Mouse (Mus musculus) CH12.LX (cell line): ENCODE measurements at regions not wholly inside any gene's neighbourhood (a gene's known extent, or its start where the extent isn't known, plus 50 kb on each side); places are given as distances from the start of the nearest gene placed in this dataset.

Experiments used
- CTCF ChIP-seq, 2 experiments: IDR thresholded peaks in 1 of 2; conservative IDR thresholded peaks in 1 of 2; 2 replicates each; pipeline ENCODE4 v1.5.1; 2011 to 2012; ENCODE audit warnings: low read depth in 2 of 2, low read length in 2 of 2, improper control_type of control experiment in 1 of 2, inconsistent platforms in 1 of 2, mild to moderate bottlenecking in 1 of 2, moderate library complexity in 1 of 2
- ELF1 ChIP-seq: IDR thresholded peaks from 2 replicates; pipeline ENCODE4 v1.6.1; 2014; ENCODE audit warnings: low read depth, mild to moderate bottlenecking, inconsistent platforms, low read length, improper control_type of control experiment
- EP300 ChIP-seq: IDR thresholded peaks from 2 replicates; pipeline ENCODE4 v1.6.1; 2011; ENCODE audit warnings: low read length, improper control_type of control experiment
- GABPA ChIP-seq: IDR thresholded peaks from 2 replicates; pipeline ENCODE4 v1.6.1; 2012; ENCODE audit warnings: low read depth, low read length, improper control_type of control experiment, inconsistent platforms; ENCODE audit not compliant: insufficient replicate concordance
- MAFK ChIP-seq: IDR thresholded peaks from 2 replicates; pipeline ENCODE4 v1.6.1; 2011; ENCODE audit warnings: low read length, improper control_type of control experiment; ENCODE audit not compliant: insufficient replicate concordance
- MAZ ChIP-seq: IDR thresholded peaks from 2 replicates; pipeline ENCODE4 v1.6.1; 2012; ENCODE audit warnings: low read depth, mild to moderate bottlenecking, inconsistent platforms, low read length, improper control_type of control experiment, moderate library complexity
- POLR2A ChIP-seq: IDR thresholded peaks from 2 replicates; pipeline ENCODE4 v1.6.1; 2011; ENCODE audit warnings: low read depth, mild to moderate bottlenecking, improper control_type of control experiment, low read length
- POLR2AphosphoS2 ChIP-seq: IDR thresholded peaks from 2 replicates; pipeline ENCODE4 v1.6.1; 2011; ENCODE audit warnings: low read depth, low read length, improper control_type of control experiment
- SIN3A ChIP-seq: IDR thresholded peaks from 2 replicates; pipeline ENCODE4 v1.6.1; 2012; ENCODE audit warnings: low read length, improper control_type of control experiment, inconsistent platforms
- SMC3 ChIP-seq: IDR thresholded peaks from 2 replicates; pipeline ENCODE4 v1.6.1; 2011; ENCODE audit warnings: low read depth, low read length, improper control_type of control experiment
- UBTF ChIP-seq: IDR thresholded peaks from 2 replicates; pipeline ENCODE4 v1.6.1; 2012; ENCODE audit warnings: low read depth, mild to moderate bottlenecking, inconsistent platforms, low read length, improper control_type of control experiment, moderate library complexity
- USF1 ChIP-seq: IDR thresholded peaks from 2 replicates; pipeline ENCODE4 v1.6.1; 2014; ENCODE audit warnings: low read depth, mild to moderate bottlenecking, inconsistent platforms, low read length, improper control_type of control experiment
- USF2 ChIP-seq: conservative IDR thresholded peaks from 2 replicates; pipeline ENCODE4 v1.6.1; 2011; ENCODE audit warnings: low read depth, low read length, improper control_type of control experiment
- ZNF384 ChIP-seq: IDR thresholded peaks from 2 replicates; pipeline ENCODE4 v1.6.1; 2012; ENCODE audit warnings: low read depth, low read length, improper control_type of control experiment, inconsistent platforms

DNA sequence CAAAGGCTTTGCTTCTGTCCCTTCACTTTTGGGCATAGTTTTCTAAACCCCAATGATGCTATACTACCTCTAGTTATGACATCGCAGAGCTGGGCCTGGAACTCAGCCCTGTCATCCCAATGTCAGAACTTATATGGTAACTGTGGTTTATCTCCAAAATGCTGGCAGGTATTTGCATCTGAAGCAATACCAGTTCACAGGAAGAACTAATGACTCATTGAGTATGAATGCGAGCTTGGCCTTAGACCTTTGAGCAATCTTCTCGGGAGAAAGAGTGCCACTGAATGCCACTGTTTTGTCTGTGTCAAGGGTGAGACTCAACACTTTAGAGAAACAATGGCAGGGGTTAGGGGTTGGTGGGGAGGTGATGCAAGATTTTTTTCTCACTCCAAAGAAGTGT lies 86.6 kb upstream of the Ptprk start:
- TF ChIP-seq CTCF (conservative IDR thresholded peaks at IDR 0.05 in 1 of 2, IDR thresholded peaks at IDR 0.05 in 1 of 2; ENCODE audit: low read depth in 2 of 2, low read length in 2 of 2) (no peak), MAFK (no peak), ELF1 (no peak), UBTF (no peak), EP300 (no peak), USF2 (no peak), ZNF384 (no peak), POLR2A (no peak), USF1 (no peak), SIN3A (no peak), SMC3 (no peak), GABPA (no peak), POLR2AphosphoS2 (no peak), MAZ (no peak)
